Mouse (Mus musculus): Measurements from ENCODE around the gene Samd13. TPM values are rescaled to one million over a fixed set of nuclear protein-coding genes. Genes with fewer than 3 reads are reported as not detected.

Samd13 gene
- total RNA-seq, 2 experiments from 2014 or later: 1.3 to 1.8 TPM

- peak; percentile 31 for DNase-seq
Observed at GRCm38 (mm10) chr3:146611821-146612220, 73.6 kb downstream of the Samd13 start.

- no peak for DNase-seq
Observed at GRCm38 (mm10) chr3:146611261-146611660, 74.1 kb downstream of the Samd13 start.

- no peak for DNase-seq
Observed at GRCm38 (mm10) chr3:146610322-146610721, 75.1 kb downstream of the Samd13 start.

- DNase-seq: no peak
Observed at GRCm38 (mm10) chr3:146607368-146607767, 78.0 kb downstream of the Samd13 start.

- DNase-seq: no peak
Observed at GRCm38 (mm10) chr3:146604647-146605046, 80.7 kb downstream of the Samd13 start.

GRCm38 (mm10) chr3:146602531-146602930 is 82.9 kb downstream of the Samd13 start:
- no peak for DNase-seq

- DNase-seq: no peak
Observed at GRCm38 (mm10) chr3:146601205-146601604, 84.2 kb downstream of the Samd13 start.

- no peak for DNase-seq
Observed at GRCm38 (mm10) chr3:146599198-146599900, 86.0 kb downstream of the Samd13 start.

- DNase-seq: no peak
Observed at GRCm38 (mm10) chr3:146598411-146598810, 87.0 kb downstream of the Samd13 start.

GRCm38 (mm10) chr3:146596864-146597263 is 88.5 kb downstream of the Samd13 start:
- no peak for DNase-seq

- DNase-seq: no peak
Observed at GRCm38 (mm10) chr3:146596387-146596786, 89.0 kb downstream of the Samd13 start.

- DNase-seq: no peak
Observed at GRCm38 (mm10) chr3:146595440-146595839, 90.0 kb downstream of the Samd13 start.

Other genes with a start within 250 kb of the Samd13 start
- 1 to 10 TPM; 5.5 to 5.7 TPM for gene Ctbs, start 235.8 kb downstream of the Samd13 start, total RNA-seq (2021)
- 1 to 10 TPM; 2.1 to 3.0 TPM for gene Spata1, start 185.8 kb downstream of the Samd13 start, total RNA-seq (2021)
- 100 to 1,000 TPM; 297 to 316 TPM for gene Gng5, start 185.8 kb downstream of the Samd13 start, total RNA-seq (2021)
- 10 to 100 TPM; 18.8 to 19.6 TPM for gene Rpf1, start 164.2 kb downstream of the Samd13 start, total RNA-seq (2021)
- not detected for gene Uox, start 115.2 kb downstream of the Samd13 start, total RNA-seq (2021)
- not detected for gene Dnase2b, start 70.0 kb downstream of the Samd13 start, total RNA-seq (2021)
- gene 4930503B20Rik, start 34.3 kb downstream of the Samd13 start, total RNA-seq (2021): under 1 TPM; 0.14 TPM
- gene Prkacb, start 127.4 kb upstream of the Samd13 start, total RNA-seq (2021): 100 to 1,000 TPM in 1 of 2 experiments, 10 to 100 TPM in 1; 93.6 to 106 TPM
- 1 to 10 TPM; 2.5 to 2.6 TPM for gene Ttll7, start 166.8 kb upstream of the Samd13 start, total RNA-seq (2021)

All from heart, postnatal 4 days (tissue).